Mouse (Mus musculus) neutrophil, adult 59 days (primary cell): ENCODE results near the gene Auh. TPM values are rescaled to one million over a fixed set of nuclear protein-coding genes. Genes with fewer than 3 reads are reported as not detected.

ENCODE experiments used
- total RNA-seq, 2 experiments: library from RNA; stranded (reverse); gene quantifications; 1 replicate in 1 of 2; 2 replicates in 1 of 2; pipeline ENCODE4 v1.2.4; 2023

The Auh gene
- total RNA-seq: 10 to 100 TPM; 41.6 to 51.3 TPM

GRCm38 (mm10) chr13:52929209-52930171 lies at the start of gene Auh:
TSS of gene Auh (minus strand) at chr13:52929681.

Other genes with a start within 250 kb of the Auh start
- gene Nfil3, start 51.4 kb upstream of the Auh start, total RNA-seq: 10 to 100 TPM; 83.7 to 98.7 TPM